Mouse (Mus musculus) CH12.LX (cell line): ENCODE data around the gene Gsto1. TPM values are rescaled to one million over a fixed set of nuclear protein-coding genes. Genes with fewer than 3 reads are reported as not detected.

Experiments
- DNase-seq: peaks from one replicate; pipeline ENCODE4 v3.0.0-alpha.2; 2013; ENCODE audit errors: extremely low read depth
- H3K27ac ChIP-seq: 2 replicates; pipeline ENCODE4 v1.5.1; 2012; ENCODE audit warnings: low read depth, mild to moderate bottlenecking, control low read depth, moderate library complexity; ENCODE audit not compliant: insufficient read depth
- H3K27me3 ChIP-seq: replicated peaks from 2 replicates; pipeline ENCODE3; 2012; ENCODE audit warnings: inconsistent platforms
- H3K36me3 ChIP-seq, 2 experiments: replicated peaks in 1 of 2; 2 replicates each; pipeline versions ENCODE3 to v1.6.1; 2012; ENCODE audit warnings: inconsistent platforms in 1 of 2, low read length in 1 of 2, mild to moderate bottlenecking in 1 of 2, mixed read lengths in 1 of 2, moderate library complexity in 1 of 2; ENCODE audit not compliant: control insufficient read depth in 1 of 2, insufficient read depth in 1 of 2
- H3K4me1 ChIP-seq, 2 experiments: 2 replicates each; pipeline ENCODE4 v1.6.1; 2012; ENCODE audit warnings: inconsistent platforms in 1 of 2, moderate library complexity in 1 of 2; ENCODE audit not compliant: insufficient read depth in 2 of 2, control insufficient read depth in 1 of 2
- H3K4me2 ChIP-seq: 2 replicates; pipeline ENCODE4 v1.6.1; 2012; ENCODE audit warnings: low read depth, mild to moderate bottlenecking, control low read depth; ENCODE audit not compliant: poor library complexity, insufficient read depth, severe bottlenecking
- H3K4me3 ChIP-seq, 3 experiments: fragments of 150-350 bp in 1 of 3; sonication (generic) in 1 of 3; replicated peaks in 1 of 3; 2 replicates each; pipeline versions ENCODE3 to v1.5.1; 2011 to 2012; ENCODE audit warnings: low read depth in 2 of 3, low read length in 2 of 3, mild to moderate bottlenecking in 2 of 3, moderate library complexity in 2 of 3, control low read depth in 1 of 3, improper control_type of control experiment in 1 of 3, inconsistent platforms in 1 of 3, mixed read lengths in 1 of 3; ENCODE audit not compliant: poor library complexity in 1 of 3
- H3K79me2 ChIP-seq: replicated peaks from 2 replicates; pipeline ENCODE4 v1.6.1; 2012; ENCODE audit warnings: mild to moderate bottlenecking, moderate library complexity; ENCODE audit not compliant: control insufficient read depth, poor library complexity, insufficient read depth, severe bottlenecking; ENCODE audit errors: extremely low read depth
- H3K9ac ChIP-seq: 2 replicates; pipeline ENCODE4 v1.6.1; 2012; ENCODE audit warnings: low read depth, mild to moderate bottlenecking, control low read depth, moderate library complexity; ENCODE audit not compliant: insufficient read depth
- H3K9me3 ChIP-seq: replicated peaks from 2 replicates; pipeline ENCODE3; 2012; ENCODE audit warnings: low read length, inconsistent platforms, mixed read lengths
- CTCF ChIP-seq, 2 experiments: IDR thresholded peaks in 1 of 2; conservative IDR thresholded peaks in 1 of 2; 2 replicates each; pipeline ENCODE4 v1.5.1; 2011 to 2012; ENCODE audit warnings: low read depth in 2 of 2, low read length in 2 of 2, improper control_type of control experiment in 1 of 2, inconsistent platforms in 1 of 2, mild to moderate bottlenecking in 1 of 2, moderate library complexity in 1 of 2
- IRF4 ChIP-seq: IDR thresholded peaks from 2 replicates; pipeline ENCODE4 v1.6.1; 2014; ENCODE audit warnings: low read depth, mild to moderate bottlenecking, inconsistent platforms, low read length, improper control_type of control experiment
- JUND ChIP-seq: conservative IDR thresholded peaks from 2 replicates; pipeline ENCODE4 v1.6.1; 2011; ENCODE audit warnings: low read depth, low read length, improper control_type of control experiment
- MAFK ChIP-seq: IDR thresholded peaks from 2 replicates; pipeline ENCODE4 v1.6.1; 2011; ENCODE audit warnings: low read length, improper control_type of control experiment; ENCODE audit not compliant: insufficient replicate concordance
- MAX ChIP-seq: IDR thresholded peaks from 2 replicates; pipeline ENCODE4 v1.6.1; 2011; ENCODE audit warnings: low read length, improper control_type of control experiment
- MAZ ChIP-seq: IDR thresholded peaks from 2 replicates; pipeline ENCODE4 v1.6.1; 2012; ENCODE audit warnings: low read depth, mild to moderate bottlenecking, inconsistent platforms, low read length, improper control_type of control experiment, moderate library complexity
- NRF1 ChIP-seq: IDR thresholded peaks from 2 replicates; pipeline ENCODE4 v1.6.1; 2014; ENCODE audit warnings: low read depth, mild to moderate bottlenecking, inconsistent platforms, low read length, improper control_type of control experiment, moderate library complexity
- PAX5 ChIP-seq: IDR thresholded peaks from 2 replicates; pipeline ENCODE4 v1.6.1; 2012; ENCODE audit warnings: low read length, inconsistent platforms, mixed read lengths
- POLR2AphosphoS2 ChIP-seq: IDR thresholded peaks from 2 replicates; pipeline ENCODE4 v1.6.1; 2011; ENCODE audit warnings: low read depth, low read length, improper control_type of control experiment
- RAD21 ChIP-seq: IDR thresholded peaks from 2 replicates; pipeline ENCODE4 v1.6.1; 2011; ENCODE audit warnings: low read depth, mild to moderate bottlenecking, low read length, improper control_type of control experiment, moderate library complexity
- RCOR1 ChIP-seq: conservative IDR thresholded peaks from 2 replicates; pipeline ENCODE4 v1.6.1; 2012; ENCODE audit warnings: low read depth, mild to moderate bottlenecking, inconsistent platforms, low read length, improper control_type of control experiment
- SMC3 ChIP-seq: IDR thresholded peaks from 2 replicates; pipeline ENCODE4 v1.6.1; 2011; ENCODE audit warnings: low read depth, low read length, improper control_type of control experiment
- TCF12 ChIP-seq: IDR thresholded peaks from 2 replicates; pipeline ENCODE4 v1.6.1; 2014; ENCODE audit warnings: low read depth, mild to moderate bottlenecking, inconsistent platforms, low read length, improper control_type of control experiment
- UBTF ChIP-seq: IDR thresholded peaks from 2 replicates; pipeline ENCODE4 v1.6.1; 2012; ENCODE audit warnings: low read depth, mild to moderate bottlenecking, inconsistent platforms, low read length, improper control_type of control experiment, moderate library complexity
- USF1 ChIP-seq: IDR thresholded peaks from 2 replicates; pipeline ENCODE4 v1.6.1; 2014; ENCODE audit warnings: low read depth, mild to moderate bottlenecking, inconsistent platforms, low read length, improper control_type of control experiment
- ZC3H11A ChIP-seq: IDR thresholded peaks from 2 replicates; pipeline ENCODE4 v1.6.1; 2012; ENCODE audit warnings: low read depth, mild to moderate bottlenecking, inconsistent platforms, low read length, improper control_type of control experiment
- ZKSCAN1 ChIP-seq: IDR thresholded peaks from 2 replicates; pipeline ENCODE4 v1.6.1; 2012; ENCODE audit warnings: low read depth, inconsistent platforms, low read length, improper control_type of control experiment, borderline replicate concordance
- ZMIZ1 ChIP-seq: IDR thresholded peaks from 2 replicates; pipeline ENCODE4 v1.6.1; 2012; ENCODE audit warnings: low read depth, mild to moderate bottlenecking, inconsistent platforms, low read length, improper control_type of control experiment
- dilution Hi-C: fragments of 300-500 bp; cut with MboI; formaldehyde crosslinking; loops from 2 replicates; pipeline ENCODE4 v1.14.3; 2020; ENCODE audit warnings: low sequenced_read_pairs; ENCODE audit not compliant: extremely low pct_unique_long_range_greater_than_20kb, extremely low pct_ligation_motif_present
- in situ Hi-C: fragments of 300-500 bp; cut with MboI; formaldehyde crosslinking; loops from 3 replicates; pipeline ENCODE4 v1.14.3; 2019; ENCODE audit warnings: low sequenced_read_pairs, low pct_ligation_motif_present, low pct_unique_long_range_greater_than_20kb, mixed read lengths
- polyA plus RNA-seq: library from polyadenylated mRNA; unstranded; fragments of >175 nt; gene quantifications from 2 replicates; pipeline ENCODE4 v1.2.1, GENCODE M21; 2012; ENCODE audit warnings: low read depth; ENCODE audit not compliant: insufficient read length
- total RNA-seq, 2 experiments: library from RNA; depleted of rRNA; stranded (reverse); fragments of 300-350 nt in 1 of 2; fragments of >200 nt in 1 of 2; gene quantifications; 2 replicates each; pipeline ENCODE4 v1.2.3; 2012 to 2014

Gene Gsto1
- total and polyA plus RNA-seq, 3 experiments = 86.5 to 113 (median 111) TPM

- no peaks in the 10 kb centered on the region for H3K4me1 ChIP-seq
- DNase-seq = no peak
- in situ Hi-C loops = loop anchor here (25.0 kb wide), 1 partner anchor 509 kb away; no protein-coding TSS in a partner anchor
- TF ChIP-seq CTCF (conservative IDR thresholded peaks at IDR 0.05 in 1 of 2, IDR thresholded peaks at IDR 0.05 in 1 of 2; ENCODE audit: low read depth in 2 of 2, low read length in 2 of 2) = peak; percentile 10 to 69; a peak in 2 of 4 replicates
- TF ChIP-seq SMC3 = peak; percentile 51; the same call in 1 of the 2 replicates
- TF ChIP-seq RAD21 = peak; percentile 14
- no peak for TF ChIP-seq USF1
- H3K9ac ChIP-seq = no peak overlapping the region
- H3K4me3 ChIP-seq = no peak overlapping the region
- no peaks in the 10 kb centered on the region for H3K9me3 ChIP-seq
- H3K27me3 ChIP-seq = peaks cover 4% of the 10 kb centered on the region
- no peaks in the 10 kb centered on the region for H3K79me2 ChIP-seq
- H3K27ac ChIP-seq = no peak overlapping the region
- no peak overlapping the region for H3K4me2 ChIP-seq
- no peaks in the 10 kb centered on the region for H3K36me3 ChIP-seq
- dilution Hi-C loops = no loop called here
These were observed 16.7 kb downstream of the Gsto1 start for GRCm38 (mm10) chr19:47871515-47871914.

- dilution Hi-C loops = no loop called here
- TF ChIP-seq MAX = no peak
- TF ChIP-seq ZC3H11A = no peak
- no peak for TF ChIP-seq JUND
- TF ChIP-seq CTCF (conservative IDR thresholded peaks at IDR 0.05 in 1 of 2, IDR thresholded peaks at IDR 0.05 in 1 of 2; ENCODE audit: low read depth in 2 of 2, low read length in 2 of 2) = no peak
- no peak for TF ChIP-seq POLR2AphosphoS2
- TF ChIP-seq MAFK = no peak
- TF ChIP-seq RCOR1 = no peak
- no peak for TF ChIP-seq IRF4
- TF ChIP-seq UBTF = no peak
- TF ChIP-seq NRF1 = no peak
- TF ChIP-seq ZKSCAN1 = no peak
- no peak for TF ChIP-seq TCF12
- no peak for TF ChIP-seq SMC3
- TF ChIP-seq ZMIZ1 = no peak
- no peak for TF ChIP-seq PAX5
- no peak for TF ChIP-seq MAZ
- TF ChIP-seq USF1 = no peak
- TF ChIP-seq RAD21 = no peak
- TF ChIP-seq, all 38 proteins: peak for 0
- H3K9me3 ChIP-seq = no peaks in the 10 kb centered on the region
These were observed 21.5 kb downstream of the Gsto1 start for GRCm38 (mm10) chr19:47876252-47876651.

More at GRCm38 (mm10) chr19:47876252-47876651, 21.5 kb downstream of the Gsto1 start:
- no peak overlapping the region for H3K4me2 ChIP-seq
- H3K4me3 ChIP-seq = no peak overlapping the region
- H3K27me3 ChIP-seq = peaks cover 3% of the 10 kb centered on the region
- no peak overlapping the region for H3K9ac ChIP-seq
- no peak for DNase-seq
- H3K36me3 ChIP-seq = no peaks in the 10 kb centered on the region
- no peaks in the 10 kb centered on the region for H3K79me2 ChIP-seq
- no peak overlapping the region for H3K27ac ChIP-seq
- in situ Hi-C loops = no loop called here
- no peaks in the 10 kb centered on the region for H3K4me1 ChIP-seq
